Mouse (Mus musculus): ENCODE results near the gene St6gal1.
"Not testable (repeated sequence)": the region's sequence is repeated elsewhere in the genome, so short reads cannot be mapped to it uniquely, and the experiment has no call there.

St6gal1 gene

DNA sequence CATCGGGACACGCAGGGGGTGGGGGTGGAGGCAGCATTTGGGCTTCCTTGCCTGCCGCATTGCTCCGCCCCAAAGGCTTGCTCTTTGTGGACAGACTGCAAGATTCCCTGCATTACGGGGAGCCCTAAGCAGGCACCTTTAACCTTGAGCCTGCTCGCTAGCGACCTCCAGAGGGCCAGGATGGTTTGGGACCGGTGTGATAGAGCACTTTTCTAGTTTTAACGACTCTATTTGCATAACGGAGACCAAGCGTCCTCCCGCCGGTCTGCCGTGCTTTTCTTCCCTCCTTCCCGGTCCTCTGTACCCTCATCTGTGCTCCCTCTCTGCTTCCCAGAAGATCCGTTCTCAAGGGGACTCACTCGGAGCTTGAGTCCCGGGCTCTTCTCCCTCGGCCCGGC is at the start of gene St6gal1:
Gene St6gal1, plus strand, starts transcription at position 70 of the 398 bp plus-strand sequence.
- peak; percentile 90 to 96 for DNase-seq (ENCODE audit: inconsistent age in 2 of 2, low spot score in 1 of 2)

DNA sequence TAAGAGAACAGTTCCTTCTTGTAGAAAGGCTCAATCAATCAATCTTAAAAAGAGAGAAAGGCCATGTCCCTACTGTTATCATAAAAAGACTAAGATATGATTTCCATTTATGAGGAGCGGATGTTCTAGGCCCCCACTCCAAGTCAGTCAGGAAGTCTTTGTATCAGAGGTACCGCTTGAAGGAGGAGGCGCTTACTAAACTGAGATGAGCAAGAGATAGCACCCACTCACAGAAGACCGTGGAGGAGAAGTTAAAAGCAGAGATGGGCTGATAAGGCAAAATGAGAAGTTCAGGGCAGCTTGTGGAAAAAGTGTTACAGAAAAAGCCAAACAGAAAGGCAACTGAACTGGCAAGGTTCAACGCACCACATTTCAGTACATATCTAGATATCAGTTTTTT is 49.7 kb upstream of the St6gal1 start:
- DNase-seq (ENCODE audit: inconsistent age in 2 of 2, low spot score in 1 of 2): no peak

DNA sequence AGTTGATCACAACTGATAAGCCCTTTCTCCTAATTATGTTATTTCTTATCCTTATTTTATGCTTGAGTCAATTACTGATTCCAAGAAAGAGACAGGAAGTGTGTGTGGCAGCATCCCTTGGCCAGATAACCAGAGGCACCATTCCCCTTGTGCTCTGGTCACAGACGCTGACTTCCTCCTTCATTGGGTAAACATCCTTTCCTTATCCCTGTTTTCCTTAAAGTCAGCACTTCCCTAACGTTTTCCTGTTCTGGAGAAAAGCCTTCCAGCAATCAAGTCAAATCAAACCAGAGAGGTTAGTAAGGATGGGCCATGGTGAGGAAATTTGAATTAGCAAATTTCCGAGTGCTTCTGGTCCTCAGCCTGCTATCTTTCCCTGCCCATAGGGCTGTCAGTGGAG is 48.6 kb upstream of the St6gal1 start:
- DNase-seq (ENCODE audit: inconsistent age in 2 of 2, low spot score in 1 of 2): no peak

DNA sequence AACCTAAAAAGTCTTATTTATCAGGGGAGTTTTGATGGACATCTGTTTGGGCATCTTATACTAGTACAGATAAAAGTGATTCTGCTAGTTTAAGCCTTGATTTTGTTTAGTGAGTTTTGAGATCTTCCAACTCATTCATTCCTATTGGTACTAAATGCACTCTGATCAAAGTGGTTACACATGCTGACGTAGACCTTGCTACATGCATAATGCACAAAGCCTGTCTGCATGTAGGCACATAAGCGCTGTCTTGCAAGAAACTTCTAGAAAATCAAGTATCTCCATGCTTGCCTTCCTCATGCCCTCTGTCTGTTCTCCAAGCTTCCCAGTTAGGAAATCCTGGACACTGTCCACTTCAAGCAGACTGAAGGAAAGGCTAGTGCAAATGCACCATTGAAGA is 46.7 kb upstream of the St6gal1 start:
- no peak for DNase-seq (ENCODE audit: inconsistent age in 2 of 2, low spot score in 1 of 2)

DNA sequence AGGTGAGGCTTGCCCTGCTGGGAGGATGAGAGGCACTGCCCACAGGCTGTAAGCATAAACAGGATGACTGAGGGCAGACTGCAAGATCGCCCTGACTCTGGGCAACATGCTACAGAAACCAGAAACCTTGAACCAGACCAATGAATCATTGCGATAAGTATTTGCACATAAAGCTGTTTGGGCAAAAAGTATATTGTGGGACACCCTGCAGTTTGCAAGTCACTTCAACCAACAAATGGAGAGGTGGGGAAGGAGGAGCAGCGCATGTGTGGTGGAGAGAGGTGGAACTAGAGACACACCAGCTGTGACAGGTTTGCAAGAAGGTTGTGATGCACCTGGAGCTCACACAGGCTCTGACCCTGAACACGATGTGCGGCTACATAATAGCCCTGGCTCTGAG is 45.7 kb upstream of the St6gal1 start:
- DNase-seq (ENCODE audit: inconsistent age in 2 of 2, low spot score in 1 of 2): peak in 1 of 2 experiments; percentile 68

DNA sequence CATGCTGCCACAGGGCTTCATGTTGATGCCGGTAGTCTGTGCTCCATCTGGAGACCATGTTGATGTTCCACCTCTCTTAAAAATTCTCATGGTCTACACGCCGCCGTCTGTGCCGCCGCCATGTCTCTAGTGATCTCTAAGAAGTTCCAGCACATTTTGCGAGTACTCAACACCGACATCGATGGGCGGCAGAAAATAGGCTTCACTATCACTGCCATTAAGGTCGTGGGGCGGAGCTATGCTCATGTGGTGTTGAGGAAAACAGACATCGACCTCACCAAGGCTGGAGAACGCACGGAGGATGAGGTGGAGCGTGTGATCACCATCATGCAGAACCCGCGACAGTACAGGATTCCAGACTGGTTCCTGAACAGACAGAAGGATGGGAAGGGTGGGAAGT is 45.1 kb upstream of the St6gal1 start:
- not testable (repeated sequence) for DNase-seq (ENCODE audit: inconsistent age in 2 of 2, low spot score in 1 of 2)

DNA sequence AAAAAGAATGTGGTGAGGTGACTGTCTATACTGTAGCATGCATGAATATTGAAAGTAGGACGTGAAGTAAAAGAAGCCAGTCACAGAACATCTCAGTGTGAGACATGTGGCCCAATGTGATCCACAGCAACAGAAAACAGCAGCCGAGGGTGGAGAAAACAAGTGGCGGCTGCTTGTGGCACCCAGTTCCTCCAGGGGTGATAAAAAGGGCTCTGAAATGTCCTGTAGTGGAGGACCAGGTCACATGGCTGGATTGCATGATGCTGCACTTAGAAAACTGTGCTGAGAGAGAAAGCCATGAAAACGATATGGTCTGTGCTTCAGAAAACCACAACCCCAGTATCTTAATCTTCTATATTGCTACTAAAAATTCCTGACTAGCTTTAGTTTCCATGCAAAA is 43.5 kb upstream of the St6gal1 start:
- no peak for DNase-seq (ENCODE audit: inconsistent age in 2 of 2, low spot score in 1 of 2)

DNA sequence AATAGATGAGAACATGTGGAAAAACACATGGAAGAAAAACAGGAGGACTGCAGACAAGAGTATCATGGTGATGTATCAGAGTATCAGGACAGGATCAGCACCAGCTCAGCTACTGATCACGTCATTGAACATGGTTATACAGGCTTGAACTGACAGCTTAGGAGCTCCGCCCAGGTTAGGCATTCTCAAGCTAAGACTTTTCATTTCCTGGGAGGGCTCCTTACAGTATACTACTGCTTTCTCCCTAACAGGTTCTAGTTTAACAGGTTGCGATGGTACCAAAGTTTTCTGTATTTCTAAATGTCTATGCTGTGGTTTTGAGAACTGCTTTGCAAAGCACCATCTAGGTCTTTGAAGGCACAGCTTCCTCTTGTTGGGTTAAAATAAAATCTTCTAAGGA is 43.1 kb upstream of the St6gal1 start:
- DNase-seq (ENCODE audit: inconsistent age in 2 of 2, low spot score in 1 of 2): no peak

DNA sequence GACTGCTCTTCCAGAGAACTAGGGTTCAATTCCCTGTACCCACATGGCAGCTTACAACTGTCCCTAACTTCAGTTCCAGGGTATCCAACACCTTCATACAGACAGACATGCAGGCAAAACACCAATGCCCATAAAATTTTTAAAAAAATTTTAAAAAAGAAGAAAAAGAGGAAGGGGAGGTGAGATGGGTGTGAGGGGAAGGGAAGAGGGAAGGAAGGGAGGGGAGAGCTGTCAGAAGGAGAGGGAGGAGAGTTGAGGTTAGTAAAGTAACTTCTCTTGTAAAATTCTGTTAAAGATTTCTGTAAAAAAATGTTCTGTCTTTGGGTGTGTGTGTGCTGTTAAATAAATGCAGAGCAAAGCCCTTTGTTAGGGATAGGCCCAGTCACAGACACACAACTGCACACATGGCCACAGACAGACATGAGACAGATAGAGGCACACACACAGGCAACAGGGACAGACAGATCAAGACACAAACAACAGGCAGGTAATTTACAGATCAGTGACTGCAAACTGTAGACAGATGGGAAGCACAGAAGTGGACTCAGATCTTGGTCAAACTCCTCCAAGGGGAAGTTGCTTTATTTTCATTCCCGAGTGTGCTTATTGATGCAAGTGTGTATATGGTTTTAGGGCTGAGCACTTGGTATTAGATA is 42.5 kb upstream of the St6gal1 start:
- no peak for DNase-seq (ENCODE audit: inconsistent age in 2 of 2, low spot score in 1 of 2)

DNA sequence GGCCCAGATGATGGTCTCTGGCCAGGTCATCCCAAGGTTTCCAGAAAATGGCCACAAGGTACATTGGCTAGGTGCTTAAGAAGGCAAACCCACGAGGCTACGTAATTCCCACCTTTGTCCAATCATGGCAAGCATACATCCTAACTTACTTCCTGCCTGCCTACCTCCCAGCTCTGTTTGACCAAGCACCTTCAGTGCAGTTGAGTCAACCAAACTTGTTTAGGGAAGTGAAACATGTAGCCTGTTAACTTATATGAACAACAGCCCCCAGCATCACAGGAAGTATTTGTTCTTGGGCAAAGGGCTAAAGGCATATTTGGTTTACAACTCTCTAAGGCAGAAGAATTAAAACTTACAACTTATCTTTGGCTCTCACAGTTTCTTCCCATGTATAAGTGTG is 38.7 kb upstream of the St6gal1 start:
- DNase-seq (ENCODE audit: inconsistent age in 2 of 2, low spot score in 1 of 2): no peak

DNA sequence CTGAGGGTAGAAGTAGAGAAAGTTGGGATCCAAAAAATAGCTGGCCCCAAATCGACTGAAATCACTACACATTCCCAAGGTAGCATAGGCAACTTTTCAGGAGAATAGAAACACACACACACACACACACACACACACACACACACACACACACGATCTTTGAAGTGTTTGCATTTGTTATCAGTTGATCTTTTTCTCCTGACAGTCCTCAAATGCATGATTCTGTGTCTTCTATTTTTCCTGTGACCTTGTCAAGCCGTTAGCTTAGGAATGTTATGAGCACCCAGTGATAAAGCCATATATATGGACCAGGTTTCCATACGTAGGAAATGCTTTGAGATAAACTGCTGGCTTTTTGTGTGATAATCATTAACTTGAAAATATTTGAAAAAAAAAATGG is 38.1 kb upstream of the St6gal1 start:
- no peak for DNase-seq (ENCODE audit: inconsistent age in 2 of 2, low spot score in 1 of 2)

DNA sequence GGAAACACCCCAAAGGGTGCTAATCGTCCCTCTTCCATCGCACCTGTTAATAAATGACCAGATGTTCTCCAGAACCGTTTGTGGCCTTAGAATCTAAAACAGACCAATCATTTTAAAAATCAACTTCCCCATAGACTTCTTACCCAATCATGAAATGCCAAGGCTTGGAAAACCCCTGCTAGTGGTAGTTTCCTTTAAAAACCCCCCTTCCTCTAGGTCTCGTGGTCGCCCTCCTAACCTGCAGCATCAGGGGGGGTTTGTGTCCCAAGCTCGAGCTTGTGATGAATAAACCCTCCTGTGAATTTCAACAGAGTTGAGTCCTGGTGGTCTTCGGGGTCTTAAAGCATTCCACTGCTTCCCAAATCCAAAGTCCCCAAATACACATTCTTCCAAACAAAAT is 36.6 kb upstream of the St6gal1 start:
- DNase-seq (ENCODE audit: inconsistent age in 2 of 2, low spot score in 1 of 2): no peak

DNA sequence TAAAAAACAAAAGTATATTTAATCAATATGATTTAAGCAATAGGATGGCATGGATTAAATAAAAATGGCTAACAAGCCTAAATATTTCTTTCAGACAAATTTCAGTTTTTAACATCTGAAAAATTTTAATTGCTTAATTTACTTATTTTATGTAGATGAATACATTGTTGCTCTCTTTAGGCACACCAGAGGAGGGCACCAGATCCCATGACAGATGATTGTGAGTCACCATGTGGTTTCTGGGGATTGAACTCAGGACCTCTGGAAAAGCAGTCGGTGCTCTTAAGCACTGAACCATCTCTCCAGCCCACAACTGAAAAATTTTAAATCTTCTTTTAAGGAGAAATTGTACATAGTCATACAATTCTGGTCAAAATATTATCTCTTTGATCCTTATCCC is 34.9 kb upstream of the St6gal1 start:
- no peak for DNase-seq (ENCODE audit: inconsistent age in 2 of 2, low spot score in 1 of 2)

DNA sequence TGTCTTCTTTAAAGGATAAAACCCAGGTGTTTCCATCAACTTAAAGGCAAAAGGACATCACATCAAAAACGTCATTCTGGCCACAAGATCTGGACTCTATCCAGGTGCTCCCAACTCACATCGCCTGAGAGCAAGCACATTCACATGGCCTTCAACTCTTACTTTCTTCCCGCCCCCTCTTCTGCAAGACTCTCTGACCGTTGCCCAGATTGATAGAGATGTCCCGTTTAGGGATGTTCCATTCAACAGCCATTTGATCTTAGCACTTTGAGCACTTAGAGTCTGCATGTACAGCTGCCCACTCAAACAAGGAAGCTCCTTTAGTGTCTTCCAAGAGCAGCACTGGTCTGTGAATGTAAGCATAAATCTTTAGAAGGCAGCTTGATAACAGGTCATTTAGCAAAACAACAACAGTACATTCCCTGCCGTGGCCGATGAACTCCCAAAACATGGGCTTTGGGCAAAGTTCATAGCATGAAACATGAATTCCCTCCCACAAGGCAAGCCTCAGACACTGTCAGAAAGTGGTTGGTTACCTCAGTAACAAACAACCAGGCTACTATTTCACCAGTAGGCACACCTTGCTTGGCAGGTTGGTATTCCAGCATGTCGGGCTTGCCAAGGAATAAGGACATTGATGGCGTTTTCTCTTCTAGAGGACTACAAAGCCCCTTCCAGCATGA is 32.8 kb upstream of the St6gal1 start:
- no peak for DNase-seq (ENCODE audit: inconsistent age in 2 of 2, low spot score in 1 of 2)

DNA sequence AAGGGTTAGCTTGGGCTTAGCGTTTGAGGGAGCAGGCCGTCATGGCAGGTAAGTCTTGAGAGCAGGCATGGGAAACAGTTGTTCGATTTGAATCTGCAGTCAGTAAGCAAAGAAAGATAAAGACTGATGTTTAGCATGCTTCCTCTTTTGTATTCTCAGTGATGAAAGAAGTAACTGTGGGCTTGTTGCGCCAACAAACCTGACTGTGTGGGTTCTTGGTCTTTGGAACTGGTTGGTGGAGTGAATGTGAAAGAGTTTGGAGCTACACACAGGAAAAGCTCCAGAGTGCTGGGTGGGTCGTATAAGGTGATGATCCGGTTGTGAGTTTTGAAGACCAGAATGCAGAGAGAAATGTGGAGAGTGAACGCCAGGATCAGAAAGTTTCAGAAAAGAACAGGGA is 28.9 kb upstream of the St6gal1 start:
- no peak for DNase-seq (ENCODE audit: inconsistent age in 2 of 2, low spot score in 1 of 2)

DNA sequence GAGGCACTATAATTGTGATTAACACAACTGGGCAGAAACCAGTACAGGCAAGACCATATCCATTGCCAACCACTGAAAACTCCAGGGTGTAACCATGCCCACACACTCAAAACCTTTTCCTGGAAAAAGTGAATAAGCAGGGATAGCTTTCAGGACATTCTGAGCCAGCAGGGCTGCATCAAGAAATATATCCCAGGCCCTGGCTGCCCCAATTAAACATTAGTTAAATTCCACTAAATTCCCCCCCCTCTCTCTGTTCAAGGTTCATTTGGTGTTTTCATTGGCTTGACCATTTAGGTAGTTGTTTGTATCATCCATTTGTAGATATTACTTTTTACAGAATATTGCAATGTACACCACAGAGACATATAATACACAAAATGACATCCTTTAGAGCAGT is 28.2 kb upstream of the St6gal1 start:
- DNase-seq (ENCODE audit: inconsistent age in 2 of 2, low spot score in 1 of 2): no peak

DNA sequence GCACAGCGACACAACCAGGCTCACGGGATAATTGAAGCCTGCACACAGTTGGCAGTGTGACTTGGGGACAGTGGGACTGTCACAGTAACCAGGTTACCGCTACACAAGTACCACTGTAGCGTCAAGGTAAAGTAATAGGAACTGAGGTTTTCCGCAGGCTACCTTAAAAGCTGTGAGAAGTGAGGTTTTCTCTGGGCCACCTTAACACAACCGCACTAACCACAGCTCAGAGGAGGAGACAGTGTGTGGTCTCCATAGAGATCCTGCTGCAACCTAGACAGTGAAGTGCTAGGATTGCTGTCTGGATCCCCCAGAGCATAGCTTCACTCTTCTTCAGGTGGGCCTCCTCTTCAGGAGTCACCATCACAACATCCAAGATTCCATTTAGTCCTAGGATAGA is 27.7 kb upstream of the St6gal1 start:
- no peak for DNase-seq (ENCODE audit: inconsistent age in 2 of 2, low spot score in 1 of 2)

DNA sequence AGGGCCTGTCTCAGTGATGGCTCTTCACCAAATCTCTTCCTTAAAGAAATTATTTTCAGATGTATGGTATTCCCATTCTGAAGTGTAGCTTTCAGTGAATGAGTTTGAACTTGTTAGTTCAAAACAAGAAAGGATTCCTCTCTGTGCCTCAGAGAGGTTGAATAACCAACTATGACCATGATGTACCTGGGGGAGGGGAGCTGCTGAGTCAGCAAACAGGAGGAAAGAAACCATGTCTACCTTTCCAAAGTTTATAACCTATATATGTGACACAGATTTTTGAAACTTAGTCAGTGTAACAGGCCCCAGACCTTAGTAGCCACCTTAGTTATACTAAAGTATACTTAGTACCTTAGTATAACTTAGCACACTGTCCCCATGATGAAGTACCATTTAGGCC is 23.0 kb upstream of the St6gal1 start:
- DNase-seq (ENCODE audit: inconsistent age in 2 of 2, low spot score in 1 of 2): no peak

DNA sequence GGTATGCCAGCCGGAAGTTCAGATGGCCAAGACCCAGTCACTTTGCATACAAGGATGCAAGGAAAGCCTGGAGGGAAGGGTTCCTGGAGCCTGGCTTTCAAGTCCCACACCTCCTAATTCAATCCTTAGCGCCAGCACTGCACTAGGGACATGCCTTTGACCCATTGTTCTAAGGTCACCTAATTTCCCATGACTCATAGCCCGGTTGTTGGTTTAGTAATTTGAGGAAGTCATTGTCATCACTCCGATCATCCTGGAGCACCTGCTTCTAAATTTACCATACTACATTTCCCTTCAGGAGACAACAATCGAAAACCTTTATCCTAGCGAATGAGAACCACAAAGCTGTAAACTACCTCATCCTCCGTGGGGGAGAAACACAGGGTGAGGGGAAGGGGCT is 10.2 kb upstream of the St6gal1 start:
- DNase-seq (ENCODE audit: inconsistent age in 2 of 2, low spot score in 1 of 2): peak in 1 of 2 experiments; percentile 28

DNA sequence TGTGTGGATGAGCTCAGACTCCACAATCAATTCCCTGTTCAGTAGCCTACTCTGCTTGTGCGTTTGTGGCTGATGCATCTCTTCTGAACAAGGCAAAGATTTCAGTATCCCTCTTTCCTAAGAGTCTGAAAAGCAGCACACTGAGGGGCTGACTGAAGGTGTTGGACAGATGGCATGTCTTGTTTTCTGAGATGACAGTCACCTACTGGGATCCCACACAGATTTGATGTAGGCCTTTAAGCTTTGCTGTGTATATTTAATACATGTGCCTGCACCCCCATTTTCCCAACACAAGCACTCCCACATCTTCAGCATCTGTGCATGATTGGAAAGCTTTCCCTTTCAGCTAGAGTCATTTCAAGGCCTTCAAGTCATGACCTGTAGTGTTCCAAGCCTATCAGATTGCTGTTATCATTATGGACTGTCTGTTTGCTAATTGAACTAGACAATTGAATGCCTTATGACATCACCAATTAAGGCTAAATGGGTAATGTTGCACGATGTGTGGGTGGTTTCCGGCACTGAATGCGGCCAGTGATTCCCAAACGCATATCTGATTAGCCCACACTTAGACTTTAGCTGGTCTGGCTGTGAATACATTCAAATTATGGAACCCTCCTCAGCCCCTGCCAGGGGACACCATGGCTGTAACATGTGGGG is 9.2 kb upstream of the St6gal1 start:
- no peak for DNase-seq (ENCODE audit: inconsistent age in 2 of 2, low spot score in 1 of 2)

DNA sequence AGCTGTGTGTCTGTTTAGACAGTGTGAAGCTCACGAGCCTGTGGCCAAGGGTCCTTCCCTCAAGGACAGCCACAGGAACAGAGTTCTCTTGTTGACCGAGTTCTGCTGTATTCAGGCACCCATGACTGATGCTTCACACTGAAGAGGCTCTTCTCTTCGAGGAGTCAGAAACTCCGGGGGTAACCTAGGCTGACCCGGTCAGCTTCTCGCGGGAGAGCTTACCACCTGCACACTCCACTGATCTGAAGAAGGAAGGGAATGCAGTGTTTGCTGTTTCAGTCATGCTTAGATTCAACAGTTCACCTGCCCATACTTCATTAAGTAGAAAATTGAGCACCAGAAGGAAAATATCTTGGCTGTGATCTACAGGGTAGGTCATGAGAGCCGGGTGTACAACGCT is 8.2 kb upstream of the St6gal1 start:
- no peak for DNase-seq (ENCODE audit: inconsistent age in 2 of 2, low spot score in 1 of 2)

DNA sequence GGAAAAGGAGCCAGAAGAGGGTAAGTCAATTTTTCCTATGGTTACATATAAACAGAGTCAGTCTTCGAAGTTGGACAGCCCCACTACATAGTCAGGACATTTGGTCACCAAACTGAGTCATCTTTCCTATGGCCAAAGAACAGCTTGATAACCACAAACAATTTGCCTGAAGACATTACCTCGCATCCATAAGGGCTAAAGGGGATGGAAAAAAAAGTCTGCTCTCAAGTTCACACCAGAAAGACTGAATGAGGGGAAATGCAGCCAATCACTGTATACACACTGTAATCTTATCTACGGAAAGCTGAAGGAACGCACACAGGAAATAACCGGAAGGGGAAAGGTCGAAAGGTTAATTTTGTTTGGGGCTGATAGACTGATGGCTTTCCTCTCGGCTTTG is 6.2 kb upstream of the St6gal1 start:
- no peak for DNase-seq (ENCODE audit: inconsistent age in 2 of 2, low spot score in 1 of 2)
